Mouse (Mus musculus): ENCODE results near the gene Acp4. TPM values are rescaled to one million over a fixed set of nuclear protein-coding genes. Genes with fewer than 3 reads are reported as not detected.
"Not testable (repeated sequence)": the region's sequence is repeated elsewhere in the genome, so short reads cannot be mapped to it uniquely, and the experiment has no call there.

Acp4 gene
- polyA plus RNA-seq, 1 experiment from 2014 or later: 0.21 TPM

GRCm38 (mm10) chr7:44235909-44236308 lies 21.3 kb downstream of the Acp4 start, which contains the start of gene Gm36864:
Gene Gm36864 (plus strand): TSS chr7:44236177.
- 66% methylated on average over 3 of the region's 3 CpGs for WGBS
- no peak for ATAC-seq (replicated peaks)
- no peak within 1 kb of the TSS for H3K27ac ChIP-seq
- H3K4me2 ChIP-seq: no peak within 1 kb of the TSS
- no peak within 1 kb of the TSS for H3K9ac ChIP-seq
- no peaks in the 10 kb centered on the region for H3K9me3 ChIP-seq
- H3K36me3 ChIP-seq (replicated peaks): no peaks in the 10 kb centered on the region
- H3K27me3 ChIP-seq (replicated peaks): no peaks in the 10 kb centered on the region
- H3K4me3 ChIP-seq: no peak within 1 kb of the TSS
- H3K4me1 ChIP-seq: no peaks in the 10 kb centered on the region

- no peak for ATAC-seq (replicated peaks)
- no peak within 1 kb of the TSS for H3K9ac ChIP-seq
- no peaks in the 10 kb centered on the region for H3K9me3 ChIP-seq
- no peaks in the 10 kb centered on the region for H3K36me3 ChIP-seq (replicated peaks)
- no peak within 1 kb of the TSS for H3K4me2 ChIP-seq
- no peaks in the 10 kb centered on the region for H3K4me1 ChIP-seq
- H3K4me3 ChIP-seq: no peak within 1 kb of the TSS
- 64% methylated on average over 1 of the region's 1 CpGs for whole genome bisulfite sequencing
- no peaks in the 10 kb centered on the region for H3K27me3 ChIP-seq (replicated peaks)
- H3K27ac ChIP-seq: no peak within 1 kb of the TSS
These were observed 32.1 kb downstream of the Acp4 start, which contains the start of gene Klk1 for GRCm38 (mm10) chr7:44225076-44225475. Gene Klk1 (plus strand): TSS chr7:44225360.

GRCm38 (mm10) chr7:44222335-44222734 lies 34.8 kb downstream of the Acp4 start:
- not testable (repeated sequence) for H3K27ac ChIP-seq; H3K36me3 ChIP-seq (replicated peaks); H3K9ac ChIP-seq; H3K4me2 ChIP-seq; H3K9me3 ChIP-seq; H3K4me1 ChIP-seq; H3K27me3 ChIP-seq (replicated peaks); ATAC-seq (replicated peaks); H3K4me3 ChIP-seq
- 78% methylated on average over 6 of the region's 6 CpGs for WGBS

- ATAC-seq (replicated peaks); H3K4me2 ChIP-seq; H3K4me3 ChIP-seq; H3K36me3 ChIP-seq (replicated peaks); H3K4me1 ChIP-seq; H3K27me3 ChIP-seq (replicated peaks); H3K27ac ChIP-seq; H3K9ac ChIP-seq; H3K9me3 ChIP-seq: not testable (repeated sequence)
- WGBS: 86% methylated on average over 10 of the region's 10 CpGs
These were observed 35.6 kb downstream of the Acp4 start for GRCm38 (mm10) chr7:44221601-44222000.

GRCm38 (mm10) chr7:44215645-44216044 lies 41.5 kb downstream of the Acp4 start, which contains the start of gene Klk1b5:
Gene Klk1b5 (plus strand): TSS chr7:44215945.
- H3K4me3 ChIP-seq: no peak within 1 kb of the TSS
- 98% methylated on average over 1 of the region's 1 CpGs for WGBS

GRCm38 (mm10) chr7:44208307-44208706 lies 48.9 kb downstream of the Acp4 start:
- H3K4me3 ChIP-seq: no peak overlapping the region
- 87% methylated on average over 3 of the region's 3 CpGs for WGBS
- no peak overlapping the region for H3K9ac ChIP-seq
- no peaks in the 10 kb centered on the region for H3K27me3 ChIP-seq (replicated peaks)
- H3K4me1 ChIP-seq: no peaks in the 10 kb centered on the region
- H3K4me2 ChIP-seq: no peak overlapping the region
- ATAC-seq (replicated peaks): no peak
- H3K27ac ChIP-seq: no peak overlapping the region
- H3K36me3 ChIP-seq (replicated peaks): no peaks in the 10 kb centered on the region
- no peaks in the 10 kb centered on the region for H3K9me3 ChIP-seq

More at GRCm38 (mm10) chr7:44215645-44216044, 41.5 kb downstream of the Acp4 start, which contains the start of gene Klk1b5:
- Histone ChIP-seq H3K4me2 (no peak within 1 kb of the TSS), H3K27ac (no peak within 1 kb of the TSS), H3K9ac (no peak within 1 kb of the TSS), H3K27me3 (replicated peaks) (no peaks in the 10 kb centered on the region), H3K36me3 (replicated peaks) (no peaks in the 10 kb centered on the region), H3K4me1 (no peaks in the 10 kb centered on the region), H3K9me3 (no peaks in the 10 kb centered on the region)
- ATAC-seq (replicated peaks): no peak

- H3K27me3 ChIP-seq (replicated peaks); H3K27ac ChIP-seq; H3K4me3 ChIP-seq; H3K4me2 ChIP-seq; H3K4me1 ChIP-seq; H3K9me3 ChIP-seq; H3K36me3 ChIP-seq (replicated peaks); H3K9ac ChIP-seq; ATAC-seq (replicated peaks): not testable (repeated sequence)
- 57% methylated on average over 3 of the region's 3 CpGs for WGBS
These were observed 50.0 kb downstream of the Acp4 start, which contains the start of gene Klk1b4 for GRCm38 (mm10) chr7:44207135-44207534. Gene Klk1b4 (plus strand): TSS chr7:44207435.

Other genes starting within 250 kb of the Acp4 start
- not detected in 2 replicates for gene Klk1b26, start 245.2 kb downstream of the Acp4 start, polyA plus RNA-seq (2015; fragmentation: Nextera tagmentation; extraction: Ambion mirVana)
- gene Klk1b27, start 205.1 kb downstream of the Acp4 start, polyA plus RNA-seq (2015; fragmentation: Nextera tagmentation; extraction: Ambion mirVana): not detected in 2 replicates
- gene Klk1b21, start 155.1 kb downstream of the Acp4 start, polyA plus RNA-seq (2015; fragmentation: Nextera tagmentation; extraction: Ambion mirVana): not detected in 2 replicates
- not detected in 2 replicates for gene Klk1b22, start 144.7 kb downstream of the Acp4 start, polyA plus RNA-seq (2015; fragmentation: Nextera tagmentation; extraction: Ambion mirVana)
- not detected in 2 replicates for gene Klk1b16, start 120.6 kb downstream of the Acp4 start, polyA plus RNA-seq (2015; fragmentation: Nextera tagmentation; extraction: Ambion mirVana)
- gene Klk1b24, start 69.1 kb downstream of the Acp4 start, polyA plus RNA-seq (2015; fragmentation: Nextera tagmentation; extraction: Ambion mirVana): not detected in 2 replicates
- gene Klk1b3, start 59.2 kb downstream of the Acp4 start, polyA plus RNA-seq (2015; fragmentation: Nextera tagmentation; extraction: Ambion mirVana): not detected in 2 replicates
- not detected in 2 replicates for gene Klk1b4, start 49.9 kb downstream of the Acp4 start, polyA plus RNA-seq (2015; fragmentation: Nextera tagmentation; extraction: Ambion mirVana)
- not detected in 2 replicates for gene Klk1b5, start 41.4 kb downstream of the Acp4 start, polyA plus RNA-seq (2015; fragmentation: Nextera tagmentation; extraction: Ambion mirVana)
- gene Klk1, start 32.0 kb downstream of the Acp4 start, polyA plus RNA-seq (2015; fragmentation: Nextera tagmentation; extraction: Ambion mirVana): not detected in 2 replicates
- not detected in 2 replicates for gene Gm36864, start 21.2 kb downstream of the Acp4 start, polyA plus RNA-seq (2015; fragmentation: Nextera tagmentation; extraction: Ambion mirVana)
- 1.4 and 1.7 TPM in 2 replicates for gene 1700028J19Rik, start 10.7 kb downstream of the Acp4 start, polyA plus RNA-seq (2015; fragmentation: Nextera tagmentation; extraction: Ambion mirVana)
- 232 and 240 TPM in 2 replicates for gene 2410002F23Rik, start 10.7 kb downstream of the Acp4 start, polyA plus RNA-seq (2015; fragmentation: Nextera tagmentation; extraction: Ambion mirVana)
- gene Gm15517, start 4.1 kb upstream of the Acp4 start, polyA plus RNA-seq (2015; fragmentation: Nextera tagmentation; extraction: Ambion mirVana): not detected in 2 replicates
- 3.6 and 3.9 TPM in 2 replicates for gene Clec11a, start 49.5 kb upstream of the Acp4 start, polyA plus RNA-seq (2015; fragmentation: Nextera tagmentation; extraction: Ambion mirVana)
- gene Shank1, start 52.9 kb upstream of the Acp4 start, polyA plus RNA-seq (2015; fragmentation: Nextera tagmentation; extraction: Ambion mirVana): 39.8 and 46.5 TPM in 2 replicates
- gene Syt3, start 126.7 kb upstream of the Acp4 start, polyA plus RNA-seq (2015; fragmentation: Nextera tagmentation; extraction: Ambion mirVana): 56.3 and 57.2 TPM in 2 replicates
- gene 1700008O03Rik, start 128.4 kb upstream of the Acp4 start, polyA plus RNA-seq (2015; fragmentation: Nextera tagmentation; extraction: Ambion mirVana): 2.1 and 2.6 TPM in 2 replicates
- gene Lrrc4b, start 171.6 kb upstream of the Acp4 start, polyA plus RNA-seq (2015; fragmentation: Nextera tagmentation; extraction: Ambion mirVana): 16.7 and 18.1 TPM in 2 replicates
- gene Aspdh, start 208.0 kb upstream of the Acp4 start, polyA plus RNA-seq (2015; fragmentation: Nextera tagmentation; extraction: Ambion mirVana): 5.8 and 6.0 TPM in 2 replicates
- gene Josd2, start 210.6 kb upstream of the Acp4 start, polyA plus RNA-seq (2015; fragmentation: Nextera tagmentation; extraction: Ambion mirVana): 38.8 and 42.2 TPM in 2 replicates
- 145 and 162 TPM in 2 replicates for gene Emc10, start 239.2 kb upstream of the Acp4 start, polyA plus RNA-seq (2015; fragmentation: Nextera tagmentation; extraction: Ambion mirVana)
- 30.1 and 36.6 TPM in 2 replicates for gene Fam71e1, start 239.2 kb upstream of the Acp4 start, polyA plus RNA-seq (2015; fragmentation: Nextera tagmentation; extraction: Ambion mirVana)